Mouse (Mus musculus): Measurements from ENCODE around the gene Nr2c1. TPM values are rescaled to one million over a fixed set of nuclear protein-coding genes. Genes with fewer than 3 reads are reported as not detected.
A peak's percentile ranks its signal among the peaks of the same experiment; 100 is the strongest.

Nr2c1 gene
- total RNA-seq, 2 experiments from 2014 or later = 7.7 to 9.1 TPM

- no peak for TF ChIP-seq CTCF (IDR thresholded peaks at IDR 0.05)
- no peak for DNase-seq (ENCODE audit: extremely low spot score in 1 of 2, low spot score in 2 of 2)
- Histone ChIP-seq H3K4me3 (no peak overlapping the region), H3K27ac (no peak overlapping the region)
- intact Hi-C loops (cut with DNase I) = no loop called here
Measured at GRCm38 (mm10) chr10:94142427-94142826, 5.4 kb upstream of the Nr2c1 start.

DNA sequence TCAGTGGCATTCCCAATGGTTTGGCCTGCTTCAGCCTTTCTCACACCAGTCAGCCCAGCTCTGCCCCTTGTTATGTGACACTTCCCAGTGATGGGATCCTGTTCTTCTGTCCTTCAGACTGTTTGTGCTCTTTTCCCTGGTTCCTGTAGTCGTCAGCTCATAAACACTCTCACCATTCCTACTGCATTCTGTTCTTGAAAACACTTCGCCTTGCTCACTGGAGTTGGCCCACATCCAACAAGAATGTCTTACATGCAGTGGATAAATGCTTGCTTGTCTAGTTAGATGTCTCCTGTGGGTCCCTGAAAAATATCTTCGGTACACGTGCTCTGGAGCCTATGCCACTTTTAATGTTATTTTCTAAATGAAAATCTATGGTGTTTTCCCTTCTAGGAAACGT, 3.2 kb upstream of the Nr2c1 start:
- no peak for TF ChIP-seq CTCF (IDR thresholded peaks at IDR 0.05)
- intact Hi-C loops (cut with DNase I) = no loop called here

DNA sequence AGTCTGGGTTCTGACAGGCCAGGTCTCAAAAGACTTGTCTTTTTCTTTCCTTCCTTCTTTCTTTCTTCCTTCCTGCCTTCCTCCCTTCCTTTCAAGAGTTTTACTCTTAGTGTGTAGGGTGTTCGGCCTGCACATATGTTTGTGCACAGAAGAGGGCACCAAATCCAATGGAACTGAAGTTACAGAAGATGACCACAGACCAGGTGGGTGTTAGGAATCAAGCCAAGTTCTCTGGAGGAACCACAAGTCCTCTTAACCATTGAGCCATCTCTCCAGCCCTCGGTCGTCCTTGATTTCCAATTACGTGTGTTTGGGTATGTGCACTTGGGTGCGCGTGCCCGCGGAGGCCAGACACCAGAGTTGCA, 450 bp upstream of the Nr2c1 start:
- intact Hi-C loops (cut with DNase I) = no loop called here
- no peak for TF ChIP-seq CTCF (IDR thresholded peaks at IDR 0.05)
- Histone ChIP-seq H3K4me3 (peak overlapping the region; percentile 99), H3K27ac (peak overlapping the region; percentile 97)
- no peak for DNase-seq (ENCODE audit: extremely low spot score in 1 of 2, low spot score in 2 of 2)

More for the DNA sequence above, 3.2 kb upstream of the Nr2c1 start:
- DNase-seq (ENCODE audit: extremely low spot score in 1 of 2, low spot score in 2 of 2) = no peak
- H3K27ac ChIP-seq = no peak overlapping the region
- no peak overlapping the region for H3K4me3 ChIP-seq

DNA sequence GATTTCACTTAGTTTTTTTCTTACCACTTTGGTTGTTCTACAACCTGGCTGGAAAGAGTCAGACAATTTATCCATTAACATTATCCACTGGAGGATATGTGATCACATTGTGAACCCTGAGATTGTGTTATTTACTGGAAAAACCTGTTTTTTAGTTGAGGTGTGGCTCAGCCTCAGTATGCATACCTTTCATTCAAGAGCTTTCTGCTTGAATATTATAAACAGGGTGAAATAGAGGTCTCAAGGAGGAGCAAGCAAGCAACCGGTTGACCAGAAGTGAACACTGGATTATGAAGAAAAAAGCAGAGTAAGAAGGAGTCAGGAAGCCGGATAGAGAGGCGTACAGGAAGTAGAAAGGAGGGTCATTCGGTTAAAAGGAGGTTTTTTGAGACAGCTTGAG, 3.7 kb downstream of the Nr2c1 start:
- no peak for TF ChIP-seq CTCF (IDR thresholded peaks at IDR 0.05)
- DNase-seq (ENCODE audit: extremely low spot score in 1 of 2, low spot score in 2 of 2) = no peak
- intact Hi-C loops (cut with DNase I) = no loop called here
- Histone ChIP-seq H3K4me3 (no peak overlapping the region), H3K27ac (no peak overlapping the region)

- H3K4me3 ChIP-seq = no peak overlapping the region
- no peak overlapping the region for H3K27ac ChIP-seq
- TF ChIP-seq CTCF (IDR thresholded peaks at IDR 0.05) = no peak
- DNase-seq (ENCODE audit: extremely low spot score in 1 of 2, low spot score in 2 of 2) = no peak
- intact Hi-C loops (cut with DNase I) = no loop called here
Measured at GRCm38 (mm10) chr10:94153841-94154240, 6.0 kb downstream of the Nr2c1 start.

DNA sequence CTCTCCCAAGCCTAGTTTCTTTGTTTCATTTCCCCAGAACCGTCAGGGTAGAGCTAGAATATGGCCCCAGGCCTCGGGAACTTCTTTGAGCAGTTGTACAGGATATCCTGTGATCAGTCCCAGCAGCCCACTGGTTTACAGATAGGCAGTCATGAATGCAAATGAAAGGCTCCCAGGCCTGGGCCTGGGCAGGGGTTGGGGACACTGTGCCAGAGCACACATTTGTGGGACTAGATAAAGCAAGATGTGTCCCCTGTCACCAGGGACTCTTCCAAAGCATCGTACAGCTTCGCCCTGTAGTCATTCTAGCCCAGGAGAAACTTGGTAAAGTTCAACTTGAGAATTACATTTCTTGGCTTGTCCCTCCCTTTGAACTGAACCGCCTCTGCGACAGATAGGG, 11.1 kb downstream of the Nr2c1 start:
- no peak for DNase-seq (ENCODE audit: extremely low spot score in 1 of 2, low spot score in 2 of 2)
- no peak overlapping the region for H3K4me3 ChIP-seq
- H3K27ac ChIP-seq = no peak overlapping the region
- intact Hi-C loops (cut with DNase I) = no loop called here
- no peak for TF ChIP-seq CTCF (IDR thresholded peaks at IDR 0.05)

GRCm38 (mm10) chr10:94159406-94159805, 11.6 kb downstream of the Nr2c1 start:
- intact Hi-C loops (cut with DNase I) = no loop called here
- no peak for TF ChIP-seq CTCF (IDR thresholded peaks at IDR 0.05)

GRCm38 (mm10) chr10:94161051-94161765, 13.4 kb downstream of the Nr2c1 start:
- no peak for DNase-seq (ENCODE audit: extremely low spot score in 1 of 2, low spot score in 2 of 2)
- no peak overlapping the region for H3K27ac ChIP-seq
- H3K4me3 ChIP-seq = no peak overlapping the region
- intact Hi-C loops (cut with DNase I) = no loop called here
- no peak for TF ChIP-seq CTCF (IDR thresholded peaks at IDR 0.05)

More at GRCm38 (mm10) chr10:94159406-94159805, 11.6 kb downstream of the Nr2c1 start:
- H3K4me3 ChIP-seq = no peak overlapping the region
- H3K27ac ChIP-seq = no peak overlapping the region
- no peak for DNase-seq (ENCODE audit: extremely low spot score in 1 of 2, low spot score in 2 of 2)

DNA sequence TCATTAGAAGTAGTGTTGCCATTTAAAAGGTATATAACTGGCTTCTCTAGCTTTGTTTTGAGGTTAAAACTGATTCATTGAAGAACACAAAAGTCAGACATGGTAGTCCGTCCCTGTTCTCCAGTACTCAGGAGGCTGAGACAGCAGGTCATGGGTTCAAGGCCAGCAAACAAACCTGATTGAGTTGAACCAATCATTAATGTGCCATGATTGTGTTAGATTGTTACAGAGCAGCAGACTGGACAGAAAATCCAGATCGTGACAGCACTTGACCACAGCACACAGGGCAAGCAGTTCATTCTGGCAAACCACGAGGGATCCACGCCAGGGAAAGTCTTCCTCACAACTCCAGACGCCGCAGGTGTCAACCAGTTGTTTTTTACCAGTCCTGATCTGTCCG, 14.2 kb downstream of the Nr2c1 start:
- intact Hi-C loops (cut with DNase I) = no loop called here

DNA sequence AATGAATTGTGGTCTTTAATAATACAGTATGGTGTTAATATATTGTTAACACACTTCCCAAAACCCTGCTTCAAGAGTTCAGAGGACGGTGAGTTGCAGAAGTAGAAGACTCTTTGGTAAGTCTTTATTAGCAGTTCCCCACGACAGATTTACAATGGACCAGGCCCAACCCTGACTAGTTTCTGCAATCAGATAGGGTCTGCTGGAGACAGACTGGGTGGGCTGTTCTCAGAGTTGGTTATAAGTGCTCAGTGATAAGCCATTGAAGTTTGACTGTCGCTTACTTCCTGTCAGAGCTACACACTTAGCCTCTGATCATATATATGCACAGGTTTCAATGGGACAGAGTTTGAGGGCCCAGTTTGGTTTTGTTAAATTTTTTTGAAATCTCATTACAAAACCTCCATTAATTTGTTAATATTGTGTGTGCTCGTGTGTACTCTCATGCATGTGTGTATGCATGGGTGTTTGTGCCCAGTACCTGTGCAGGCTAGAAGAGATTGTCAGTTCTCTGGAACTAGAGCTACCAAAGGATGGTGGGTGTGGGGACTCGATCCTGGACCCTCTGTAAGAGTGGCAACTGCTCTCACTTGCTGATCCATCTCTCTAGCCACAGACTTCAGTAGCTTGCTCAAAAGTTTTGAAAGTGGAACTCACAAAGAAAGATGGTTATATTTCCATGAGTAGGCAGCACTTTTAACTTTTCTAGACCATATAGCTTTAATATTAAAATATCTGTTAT, 16.5 kb downstream of the Nr2c1 start:
- intact Hi-C loops (cut with DNase I) = no loop called here
- DNase-seq (ENCODE audit: extremely low spot score in 1 of 2, low spot score in 2 of 2) = no peak
- TF ChIP-seq CTCF (IDR thresholded peaks at IDR 0.05) = no peak
- H3K4me3 ChIP-seq = no peak overlapping the region
- no peak overlapping the region for H3K27ac ChIP-seq

More for the DNA sequence above, 14.2 kb downstream of the Nr2c1 start:
- DNase-seq (ENCODE audit: extremely low spot score in 1 of 2, low spot score in 2 of 2) = no peak
- no peak overlapping the region for H3K27ac ChIP-seq
- no peak for TF ChIP-seq CTCF (IDR thresholded peaks at IDR 0.05)
- H3K4me3 ChIP-seq = no peak overlapping the region

DNA sequence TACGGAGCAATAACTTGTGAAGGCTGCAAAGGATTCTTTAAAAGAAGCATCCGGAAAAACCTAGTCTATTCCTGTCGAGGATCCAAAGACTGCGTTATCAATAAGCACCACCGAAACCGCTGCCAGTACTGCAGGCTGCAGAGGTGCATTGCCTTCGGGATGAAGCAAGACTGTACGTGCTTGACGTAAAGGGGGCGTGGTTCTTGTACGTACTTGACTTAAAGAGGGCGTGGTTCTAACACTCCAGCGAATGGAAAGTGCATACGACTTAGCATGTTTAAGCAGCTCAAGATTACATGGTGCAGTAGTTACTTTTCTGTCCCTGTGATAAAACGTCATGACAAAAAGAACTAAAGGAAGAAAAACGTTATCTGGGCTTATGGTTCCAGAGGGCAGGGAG, 17.6 kb downstream of the Nr2c1 start:
- no peak for DNase-seq (ENCODE audit: extremely low spot score in 1 of 2, low spot score in 2 of 2)
- intact Hi-C loops (cut with DNase I) = no loop called here
- H3K27ac ChIP-seq = no peak overlapping the region
- no peak for TF ChIP-seq CTCF (IDR thresholded peaks at IDR 0.05)
- H3K4me3 ChIP-seq = no peak overlapping the region

DNA sequence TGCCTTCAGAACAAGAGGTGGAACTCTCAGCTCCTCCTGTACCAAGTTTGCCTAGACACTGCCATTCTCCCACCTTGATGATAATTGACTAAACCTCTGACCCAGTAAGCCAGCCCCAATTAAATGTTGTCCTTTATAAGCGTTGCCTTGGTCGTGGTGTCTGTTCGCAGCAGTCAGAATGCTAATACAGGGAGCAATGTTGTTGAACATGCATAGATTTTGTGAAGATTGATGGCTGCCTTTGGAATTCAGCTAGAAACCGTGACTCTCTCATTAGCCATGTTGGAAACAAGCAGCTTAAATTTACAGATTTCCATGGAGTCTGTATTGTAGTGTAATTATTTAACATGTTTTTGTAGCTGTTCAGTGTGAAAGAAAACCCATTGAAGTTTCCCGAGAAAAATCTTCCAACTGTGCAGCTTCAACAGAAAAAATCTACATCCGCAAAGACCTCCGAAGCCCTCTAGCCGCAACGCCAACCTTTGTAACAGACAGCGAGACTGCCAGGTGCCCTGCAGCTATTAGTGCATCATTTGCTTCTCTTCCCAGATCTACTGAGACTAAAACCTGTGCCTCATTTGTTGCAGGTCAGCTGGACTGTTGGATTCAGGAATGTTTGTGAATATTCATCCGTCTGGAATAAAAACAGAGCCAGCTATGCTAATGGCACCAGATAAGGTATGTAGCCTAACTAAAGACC, 19.4 kb downstream of the Nr2c1 start:
- no peak for TF ChIP-seq CTCF (IDR thresholded peaks at IDR 0.05)
- no peak overlapping the region for H3K27ac ChIP-seq
- intact Hi-C loops (cut with DNase I) = no loop called here
- H3K4me3 ChIP-seq = no peak overlapping the region
- no peak for DNase-seq (ENCODE audit: extremely low spot score in 1 of 2, low spot score in 2 of 2)

Data from left cerebral cortex, adult 2 months (tissue).